Mouse (Mus musculus): ENCODE measurements around the gene St5. TPM values are rescaled to one million over a fixed set of nuclear protein-coding genes. Genes with fewer than 3 reads are reported as not detected.

The St5 gene
- 30.4 and 35.5 TPM in 2 replicates for polyA plus RNA-seq (2015; fragmentation: Nextera tagmentation; extraction: Ambion mirVana)

DNA sequence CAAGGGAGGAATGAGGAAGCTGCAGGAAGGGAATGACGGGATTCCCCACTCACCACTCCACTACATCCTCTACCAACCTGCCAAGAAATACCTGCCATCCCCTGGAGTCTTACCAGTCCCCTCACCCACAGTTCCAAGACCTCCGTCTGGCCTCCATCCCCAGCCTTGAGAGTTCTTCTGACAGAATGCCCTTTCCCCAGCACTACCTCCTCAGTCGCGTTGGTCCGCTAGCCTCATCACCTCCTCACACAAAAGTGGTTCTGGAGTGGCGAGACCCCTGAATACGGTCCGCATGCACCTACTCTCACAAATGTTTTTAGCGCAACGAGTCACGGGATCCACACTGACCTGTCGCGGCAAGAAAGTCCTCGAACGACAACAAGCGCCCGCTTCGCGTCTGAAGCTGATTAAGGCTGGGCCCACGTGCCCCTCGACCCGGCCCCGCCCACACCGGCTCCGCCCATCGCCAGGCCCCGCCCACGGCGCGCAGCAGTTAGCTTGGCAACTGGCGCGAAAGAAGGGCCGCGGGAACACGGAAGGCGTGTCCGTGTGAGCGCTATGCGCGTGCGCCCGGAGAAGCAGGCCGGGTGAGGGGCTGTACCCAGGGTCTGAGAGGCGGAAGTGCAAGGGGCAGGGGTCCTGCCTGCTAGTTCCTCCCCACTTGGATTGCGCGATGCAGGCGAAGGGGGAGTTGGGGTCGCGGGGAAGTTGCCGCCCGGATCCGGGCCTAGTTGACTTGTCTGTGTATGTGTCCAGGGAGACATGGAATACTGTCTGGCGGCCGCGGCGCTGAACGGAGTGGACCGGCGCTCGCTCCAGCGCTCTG lies at the start of gene St5, which contains the start of gene Akip1:
Gene St5 (minus strand): TSS at position 416 of the 826 bp plus-strand sequence.
Gene Akip1 (plus strand): TSS at position 501 of the 826 bp plus-strand sequence.
- WGBS: under 1% methylated on average over 61 of the region's 61 CpGs
- no peaks in the 10 kb centered on the region for H3K36me3 ChIP-seq
- no peaks in the 10 kb centered on the region for H3K27me3 ChIP-seq
- peaks cover 19% of the 10 kb centered on the region for H3K4me1 ChIP-seq (replicated peaks)
- no peaks in the 10 kb centered on the region for H3K9me3 ChIP-seq (replicated peaks)
- peak within 1 kb of the TSS; percentile 74 for H3K9ac ChIP-seq
- H3K4me3 ChIP-seq: peak within 1 kb of the TSS; percentile 84
- peak; percentile 93 for ATAC-seq (replicated peaks; ENCODE audit: insufficient number of reproducible peaks, insufficient read depth, low FRiP score, low read depth)
- H3K4me2 ChIP-seq: peak within 1 kb of the TSS; percentile 87
- H3K27ac ChIP-seq: peak within 1 kb of the TSS; percentile 77

DNA sequence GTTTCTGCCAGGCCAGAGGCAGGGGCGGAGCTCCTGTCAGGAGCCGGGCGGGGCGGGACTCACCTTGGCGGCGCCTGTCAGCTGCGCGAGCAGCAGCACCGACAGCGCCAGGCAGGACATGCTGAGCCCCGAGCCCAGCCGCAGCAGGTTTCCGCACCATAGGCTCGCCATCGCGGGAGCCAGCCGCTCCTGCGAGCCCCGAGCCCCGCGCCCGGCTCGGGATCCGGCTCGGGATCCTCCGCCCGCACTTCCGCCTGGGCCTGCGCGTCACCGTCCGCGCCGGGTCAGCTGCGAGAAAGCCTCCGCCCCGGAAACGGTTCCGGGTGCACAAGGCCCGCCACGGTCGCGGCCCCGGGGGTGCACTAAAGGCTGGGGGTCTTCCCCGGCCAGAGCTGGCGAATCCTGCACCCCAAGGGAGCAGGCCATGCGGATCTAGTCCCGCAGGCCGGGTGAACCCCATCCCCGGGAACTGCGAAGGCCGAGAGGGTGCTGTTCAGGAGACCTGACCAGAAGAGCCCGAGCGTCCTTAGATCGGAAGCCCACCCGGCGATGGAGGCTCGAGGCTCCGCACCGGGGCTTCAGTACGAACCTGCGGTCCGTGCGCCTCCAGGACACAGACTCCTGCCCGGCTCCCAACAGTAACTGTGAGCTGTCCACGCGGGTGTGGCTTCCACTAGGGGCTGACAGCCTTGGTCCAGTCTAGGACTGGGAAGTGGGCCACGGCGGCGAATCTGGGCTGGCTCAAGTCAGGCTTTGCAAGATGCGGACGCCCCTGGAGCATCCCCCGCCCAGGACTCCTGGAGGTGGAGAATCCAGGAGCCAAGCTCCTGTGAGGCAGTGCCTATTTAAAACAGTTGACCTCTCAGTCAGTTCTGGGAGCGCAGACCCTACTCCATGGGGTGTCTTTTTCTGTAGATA lies 48.9 kb upstream of the St5 start, which contains the start of gene Tmem9b:
Gene Tmem9b (minus strand): TSS at position 868 of the 918 bp plus-strand sequence.
- Histone ChIP-seq H3K36me3 (peaks cover 5% of the 10 kb centered on the region; the same call in 1 of the 2 replicates), H3K27me3 (no peaks in the 10 kb centered on the region), H3K4me3 (peak within 1 kb of the TSS; percentile 94), H3K9me3 (replicated peaks) (no peaks in the 10 kb centered on the region), H3K4me2 (peak within 1 kb of the TSS; percentile 95), H3K27ac (peak within 1 kb of the TSS; percentile 90), H3K9ac (peak within 1 kb of the TSS; percentile 95), H3K4me1 (replicated peaks) (peaks cover 21% of the 10 kb centered on the region)
- ATAC-seq (replicated peaks; ENCODE audit: insufficient number of reproducible peaks, insufficient read depth, low FRiP score, low read depth): peak; percentile 85
- under 1% methylated on average over 70 of the region's 74 CpGs for WGBS

DNA sequence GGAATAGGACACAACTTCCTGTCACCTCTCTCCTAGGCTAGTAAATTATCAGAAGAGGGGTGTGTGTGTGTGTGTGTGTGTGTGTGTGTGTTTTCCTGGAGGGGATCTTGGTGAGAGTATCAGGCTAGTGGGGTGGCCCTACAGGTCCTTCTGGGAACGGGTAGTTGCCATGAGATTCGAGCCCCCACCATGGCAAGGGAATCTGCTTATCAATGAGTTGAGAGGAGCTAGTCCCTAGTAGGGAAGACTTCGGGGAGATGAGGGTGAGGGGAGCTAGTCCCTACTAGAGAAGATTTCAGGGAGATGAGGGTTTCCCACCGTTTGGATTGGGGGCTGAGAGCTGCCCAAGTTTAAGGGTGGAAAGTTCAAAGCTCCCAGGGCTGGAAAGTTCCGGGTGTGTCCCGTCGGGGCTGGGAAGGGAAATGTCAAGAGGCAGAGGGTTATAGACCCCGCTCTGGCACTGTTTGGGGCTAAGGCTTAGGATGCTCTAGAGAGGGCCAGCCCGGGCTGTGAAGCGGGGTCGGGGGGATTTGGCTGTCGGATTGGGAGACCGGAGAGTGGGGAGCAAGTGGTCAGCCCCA lies 48.1 kb upstream of the St5 start:
- Histone ChIP-seq H3K36me3 (peaks cover 7% of the 10 kb centered on the region; the same call in 1 of the 2 replicates), H3K27ac (peak overlapping the region; percentile 90), H3K27me3 (no peaks in the 10 kb centered on the region), H3K9ac (peak overlapping the region; percentile 95), H3K9me3 (replicated peaks) (no peaks in the 10 kb centered on the region), H3K4me1 (replicated peaks) (peaks cover 21% of the 10 kb centered on the region), H3K4me3 (peak overlapping the region; percentile 94), H3K4me2 (peak overlapping the region; percentile 95)
- peak; percentile 38 for ATAC-seq (replicated peaks; ENCODE audit: insufficient number of reproducible peaks, insufficient read depth, low FRiP score, low read depth)
- 2% methylated on average over 13 of the region's 13 CpGs for WGBS

DNA sequence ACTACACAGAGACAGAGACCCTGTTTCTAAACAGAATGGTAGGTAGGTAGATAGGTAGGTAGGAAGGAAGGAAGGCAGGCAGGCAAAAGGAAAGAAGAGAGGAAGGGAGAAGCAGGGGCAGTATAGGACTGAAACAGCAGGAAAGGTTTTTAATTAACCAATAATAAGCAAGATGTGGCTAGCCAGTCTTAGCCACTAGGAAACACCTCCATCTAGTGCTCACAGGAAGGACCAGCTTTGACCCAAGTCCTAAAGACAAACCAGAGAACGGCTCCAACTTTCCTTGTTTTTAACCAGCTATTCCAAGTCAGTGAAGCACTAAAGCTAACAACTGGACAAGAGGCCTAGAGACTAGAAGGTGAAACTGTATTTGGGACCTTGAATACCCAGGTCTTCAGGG lies 44.3 kb upstream of the St5 start:
- no peaks in the 10 kb centered on the region for H3K27me3 ChIP-seq
- no peak overlapping the region for H3K27ac ChIP-seq
- H3K9me3 ChIP-seq (replicated peaks): no peaks in the 10 kb centered on the region
- H3K36me3 ChIP-seq: peaks cover 36% of the 10 kb centered on the region
- H3K4me2 ChIP-seq: no peak overlapping the region
- no peak overlapping the region for H3K4me3 ChIP-seq
- ATAC-seq (replicated peaks; ENCODE audit: insufficient number of reproducible peaks, insufficient read depth, low FRiP score, low read depth): no peak
- 54% methylated on average over 1 of the region's 1 CpGs for WGBS
- H3K4me1 ChIP-seq (replicated peaks): peaks cover 13% of the 10 kb centered on the region
- no peak overlapping the region for H3K9ac ChIP-seq

DNA sequence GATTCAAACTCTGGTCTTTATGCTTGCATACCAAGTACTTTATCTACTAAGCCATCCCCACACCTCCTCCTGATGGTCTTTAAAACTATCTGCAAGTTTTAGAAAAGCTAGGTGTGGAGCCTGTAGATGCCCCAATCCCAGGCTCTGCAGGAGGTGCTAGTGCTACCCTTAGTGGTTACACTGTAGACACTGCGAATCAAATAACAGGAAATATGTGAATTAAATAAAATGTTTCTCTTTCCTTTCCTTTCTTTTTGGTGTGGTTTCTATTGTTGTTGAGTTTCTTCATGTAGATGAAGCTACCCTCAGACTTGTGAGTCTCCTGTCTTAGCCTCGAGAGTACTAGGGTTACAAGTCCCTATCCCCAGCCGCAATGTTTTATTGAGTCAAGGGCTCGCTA lies 38.3 kb upstream of the St5 start:
- H3K36me3 ChIP-seq: peaks cover 58% of the 10 kb centered on the region

DNA sequence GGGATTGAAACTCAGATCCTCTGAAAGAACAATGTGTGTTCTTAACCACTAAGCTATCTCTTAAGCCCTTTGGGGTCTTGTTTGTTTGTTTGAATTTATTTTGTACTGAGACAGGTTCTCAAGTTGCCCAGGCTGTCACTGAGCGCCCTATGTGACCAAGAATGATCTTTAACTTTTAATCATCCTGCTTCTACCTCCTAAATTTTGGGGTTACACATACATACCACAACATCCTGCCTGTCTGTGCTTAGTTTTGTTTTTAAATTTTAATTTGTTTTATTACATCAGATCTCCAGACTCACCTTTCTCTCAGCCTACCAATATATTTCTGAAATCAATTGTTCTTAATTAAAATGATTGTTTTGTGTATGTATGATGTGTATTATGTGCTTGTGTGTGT lies 37.7 kb upstream of the St5 start:
- Histone ChIP-seq H3K27ac (no peak overlapping the region), H3K36me3 (peaks cover 60% of the 10 kb centered on the region), H3K4me1 (replicated peaks) (no peaks in the 10 kb centered on the region), H3K4me3 (no peak overlapping the region), H3K9me3 (replicated peaks) (no peaks in the 10 kb centered on the region), H3K4me2 (no peak overlapping the region), H3K27me3 (no peaks in the 10 kb centered on the region), H3K9ac (no peak overlapping the region)
- ATAC-seq (replicated peaks; ENCODE audit: insufficient number of reproducible peaks, insufficient read depth, low FRiP score, low read depth): no peak
- 89% methylated on average over 1 of the region's 1 CpGs for WGBS

More for the DNA sequence above, 38.3 kb upstream of the St5 start:
- Histone ChIP-seq H3K4me3 (no peak overlapping the region), H3K9me3 (replicated peaks) (no peaks in the 10 kb centered on the region), H3K4me2 (no peak overlapping the region), H3K27ac (no peak overlapping the region), H3K4me1 (replicated peaks) (no peaks in the 10 kb centered on the region), H3K27me3 (no peaks in the 10 kb centered on the region), H3K9ac (no peak overlapping the region)
- WGBS: 86% methylated on average over 4 of the region's 4 CpGs
- no peak for ATAC-seq (replicated peaks; ENCODE audit: insufficient number of reproducible peaks, insufficient read depth, low FRiP score, low read depth)

DNA sequence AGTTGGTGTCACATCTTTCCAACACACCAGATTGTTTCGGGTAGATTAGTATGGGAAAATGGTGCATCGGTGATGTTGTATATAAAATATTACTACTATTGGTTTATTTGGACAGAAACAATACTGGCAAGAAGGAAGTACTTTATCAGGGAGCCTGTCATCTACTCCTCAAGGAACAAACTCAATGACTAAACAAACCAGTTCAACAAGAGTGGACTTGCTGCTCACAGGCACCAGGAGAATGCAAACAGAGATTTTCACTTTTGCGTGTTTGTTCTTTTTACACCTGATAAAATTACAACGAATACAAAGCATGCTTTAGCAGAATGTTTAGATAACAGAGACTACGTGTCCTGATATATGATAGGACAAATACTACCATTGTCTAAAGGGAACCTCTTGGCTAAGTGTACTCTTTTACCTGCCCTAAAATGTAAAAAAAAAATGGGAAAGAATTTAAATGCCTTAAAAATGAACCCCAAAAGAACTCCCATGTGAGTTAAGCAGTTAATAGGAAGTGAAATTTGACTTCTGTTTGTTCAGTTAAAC lies 36.5 kb upstream of the St5 start:
- H3K4me1 ChIP-seq (replicated peaks): no peaks in the 10 kb centered on the region
- H3K4me2 ChIP-seq: no peak overlapping the region
- H3K4me3 ChIP-seq: no peak overlapping the region
- H3K27me3 ChIP-seq: no peaks in the 10 kb centered on the region
- H3K9ac ChIP-seq: no peak overlapping the region
- 67% methylated on average over 5 of the region's 5 CpGs for WGBS
- no peaks in the 10 kb centered on the region for H3K9me3 ChIP-seq (replicated peaks)
- ATAC-seq (replicated peaks; ENCODE audit: insufficient number of reproducible peaks, insufficient read depth, low FRiP score, low read depth): no peak
- no peak overlapping the region for H3K27ac ChIP-seq
- H3K36me3 ChIP-seq: peaks cover 61% of the 10 kb centered on the region

DNA sequence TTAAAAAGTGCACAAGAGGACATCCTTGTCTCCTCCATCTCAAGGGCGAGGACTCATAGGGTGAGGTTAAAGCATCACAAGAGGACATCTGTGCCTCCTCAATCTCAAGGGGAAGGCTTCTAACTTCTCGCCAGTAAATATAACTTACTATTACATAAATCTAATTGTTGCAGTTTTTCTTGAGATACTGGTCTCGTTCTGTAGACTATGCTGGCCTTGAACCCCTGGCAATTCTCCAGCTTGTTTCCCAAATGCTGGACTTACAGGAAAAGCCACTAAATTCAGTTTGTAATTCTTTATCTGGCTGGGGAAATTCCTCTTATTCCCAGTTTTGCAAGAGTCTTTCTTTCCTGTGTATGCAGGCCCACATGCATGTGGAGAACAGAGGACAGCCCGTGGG lies 31.4 kb upstream of the St5 start:
- Histone ChIP-seq H3K9me3 (replicated peaks) (no peaks in the 10 kb centered on the region), H3K4me3 (no peak overlapping the region), H3K4me2 (no peak overlapping the region), H3K27me3 (no peaks in the 10 kb centered on the region), H3K27ac (no peak overlapping the region), H3K9ac (no peak overlapping the region), H3K36me3 (peaks cover 20% of the 10 kb centered on the region), H3K4me1 (replicated peaks) (peaks cover 3% of the 10 kb centered on the region; the same call in 1 of the 2 replicates)
- WGBS: 79% methylated on average over 4 of the region's 4 CpGs
- ATAC-seq (replicated peaks; ENCODE audit: insufficient number of reproducible peaks, insufficient read depth, low FRiP score, low read depth): no peak

DNA sequence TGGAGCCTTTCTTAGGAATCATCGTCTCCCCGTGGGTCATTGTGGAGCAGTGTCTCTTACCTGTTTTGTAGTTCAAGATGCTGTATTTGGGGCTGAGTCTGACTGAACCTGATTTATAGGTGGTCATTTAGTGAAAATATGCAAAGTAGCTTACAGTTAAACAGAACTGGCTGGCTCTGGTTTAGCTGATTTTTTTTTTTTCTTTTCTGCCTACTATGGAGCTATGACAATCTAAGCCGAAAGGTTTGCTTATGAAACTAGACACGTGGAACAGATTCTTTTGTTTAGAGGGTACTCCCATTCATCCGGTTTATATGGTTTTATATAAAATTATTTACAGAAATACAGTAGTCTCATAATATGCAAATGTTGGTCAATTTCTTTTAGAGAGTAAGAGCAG lies 28.2 kb upstream of the St5 start, which contains the start of gene Ascl3:
Gene Ascl3 (minus strand): TSS at position 101 of the 400 bp plus-strand sequence.
- Histone ChIP-seq H3K9ac (no peak within 1 kb of the TSS), H3K27ac (no peak within 1 kb of the TSS), H3K4me3 (no peak within 1 kb of the TSS), H3K9me3 (replicated peaks) (no peaks in the 10 kb centered on the region), H3K27me3 (no peaks in the 10 kb centered on the region), H3K36me3 (peaks cover 12% of the 10 kb centered on the region), H3K4me2 (no peak within 1 kb of the TSS), H3K4me1 (replicated peaks) (peaks cover 9% of the 10 kb centered on the region)
- ATAC-seq (replicated peaks; ENCODE audit: insufficient number of reproducible peaks, insufficient read depth, low FRiP score, low read depth): no peak
- WGBS: 89% methylated on average over 5 of the region's 5 CpGs

DNA sequence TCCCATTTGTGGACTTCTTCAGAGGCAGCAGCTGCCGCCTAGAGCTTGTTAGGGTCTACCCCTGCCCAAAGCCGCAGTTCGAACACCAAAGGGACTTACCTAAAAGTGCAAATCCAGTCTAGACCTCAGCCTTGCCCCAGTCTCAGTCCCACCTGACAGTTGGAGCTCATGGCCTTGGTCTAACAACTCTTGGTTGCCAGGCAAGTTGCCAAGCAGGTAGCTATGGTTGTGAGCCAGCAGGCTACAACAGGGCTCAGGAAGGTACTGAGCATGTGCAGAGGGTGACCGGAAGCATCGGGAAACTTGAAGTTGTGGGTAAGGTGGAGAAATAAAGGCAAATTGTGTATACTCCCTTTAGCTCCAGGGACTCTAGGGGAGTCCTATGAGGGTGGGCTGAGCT lies 20.3 kb upstream of the St5 start, which contains the start of gene BC051019:
Gene BC051019 (minus strand): TSS at position 154 of the 400 bp plus-strand sequence.
- no peak for ATAC-seq (replicated peaks; ENCODE audit: insufficient number of reproducible peaks, insufficient read depth, low FRiP score, low read depth)
- no peak within 1 kb of the TSS for H3K4me2 ChIP-seq
- H3K4me3 ChIP-seq: no peak within 1 kb of the TSS
- H3K27ac ChIP-seq: no peak within 1 kb of the TSS
- no peak within 1 kb of the TSS for H3K9ac ChIP-seq
- WGBS: 91% methylated on average over 5 of the region's 5 CpGs
- H3K27me3 ChIP-seq: no peaks in the 10 kb centered on the region
- H3K36me3 ChIP-seq: no peaks in the 10 kb centered on the region
- no peaks in the 10 kb centered on the region for H3K9me3 ChIP-seq (replicated peaks)
- H3K4me1 ChIP-seq (replicated peaks): no peaks in the 10 kb centered on the region; the same call in 1 of the 2 replicates
